Mouse (Mus musculus) olfactory bulb, adult 2 months (tissue): ENCODE measurements around the gene Uox.

Experiments used
- CTCF ChIP-seq: fragments of 200-500 bp; IDR thresholded peaks from 2 replicates; pipeline ENCODE4 v1.5.1; 2012; ENCODE audit warnings: low read depth, mild to moderate bottlenecking, low read length, moderate library complexity; ENCODE audit not compliant: insufficient read depth
- POLR2A ChIP-seq: fragments of 200-500 bp; IDR thresholded peaks from 2 replicates; pipeline ENCODE4 v1.6.1; 2012; ENCODE audit warnings: mild to moderate bottlenecking, low read depth, low read length, moderate library complexity; ENCODE audit not compliant: insufficient read depth

GRCm38 (mm10) chr3:146567884-146568530 is 2.2 kb upstream of the Uox start:
- TF ChIP-seq CTCF (no peak), POLR2A (no peak)
